Mouse (Mus musculus): ENCODE data around the gene Rab3c.
A peak's percentile ranks its signal among the peaks of the same experiment; 100 is the strongest.

GRCm38 (mm10) chr13:110044418-110044817 is 236.4 kb downstream of the Rab3c start:
- TF ChIP-seq POLR2A (IDR thresholded peaks at IDR 0.05; ENCODE audit: insufficient read depth, low read length) (no peak), CTCF (IDR thresholded peaks at IDR 0.05; ENCODE audit: low read depth, low read length) (peak; percentile 57)

Data from ES-Bruce4 (cell line).